Mouse (Mus musculus) embryonic facial prominence, embryonic 10.5 days (tissue): ENCODE measurements around the gene Uchl5. TPM values are rescaled to one million over a fixed set of nuclear protein-coding genes. Genes with fewer than 3 reads are reported as not detected.
A peak's percentile ranks its signal among the peaks of the same experiment; 100 is the strongest.

Experiments used
- DNase-seq: peaks from one replicate; pipeline ENCODE4 v3.0.0-alpha.2; 2017; ENCODE audit warnings: low spot score
- H3K27ac ChIP-seq: fragments of 300-500 bp; sonication (generic); replicated peaks from 2 replicates; pipeline ENCODE4 v1.5.1; 2016; ENCODE audit warnings: mild to moderate bottlenecking
- H3K27me3 ChIP-seq: fragments of 300-500 bp; sonication (generic); replicated peaks from 2 replicates; pipeline ENCODE4 v1.6.1; 2016; ENCODE audit warnings: low read depth, mild to moderate bottlenecking; ENCODE audit not compliant: poor library complexity, severe bottlenecking
- H3K36me3 ChIP-seq: fragments of 300-500 bp; sonication (generic); replicated peaks from 2 replicates; pipeline ENCODE4 v1.6.1; 2016; ENCODE audit warnings: mild to moderate bottlenecking, moderate library complexity
- H3K4me1 ChIP-seq: fragments of 300-500 bp; sonication (generic); 2 replicates; pipeline ENCODE4 v1.6.1; 2016
- H3K4me3 ChIP-seq: fragments of 300-500 bp; sonication (generic); 2 replicates; pipeline ENCODE4 v1.5.1; 2016; ENCODE audit warnings: mild to moderate bottlenecking, moderate library complexity
- H3K9me3 ChIP-seq: fragments of 300-500 bp; sonication (generic); 2 replicates; pipeline ENCODE4 v1.6.1; 2016; ENCODE audit warnings: mild to moderate bottlenecking
- WGBS: fragments of 180-500 bp; shearing (Covaris S2); methylation state at CpG from one replicate; pipeline ENCODE4 v1.1.7; 2016; 5-methylcytosine and 5-hydroxymethylcytosine counted together
- polyA plus RNA-seq: library from polyadenylated mRNA; unstranded; fragments of >200 nt; fragmentation: Nextera tagmentation; extraction: Ambion mirVana; gene quantifications from 2 replicates; pipeline ENCODE4 v1.2.1, GENCODE M21; 2016

Uchl5 gene
- 118 and 122 TPM in 2 replicates for polyA plus RNA-seq

DNA sequence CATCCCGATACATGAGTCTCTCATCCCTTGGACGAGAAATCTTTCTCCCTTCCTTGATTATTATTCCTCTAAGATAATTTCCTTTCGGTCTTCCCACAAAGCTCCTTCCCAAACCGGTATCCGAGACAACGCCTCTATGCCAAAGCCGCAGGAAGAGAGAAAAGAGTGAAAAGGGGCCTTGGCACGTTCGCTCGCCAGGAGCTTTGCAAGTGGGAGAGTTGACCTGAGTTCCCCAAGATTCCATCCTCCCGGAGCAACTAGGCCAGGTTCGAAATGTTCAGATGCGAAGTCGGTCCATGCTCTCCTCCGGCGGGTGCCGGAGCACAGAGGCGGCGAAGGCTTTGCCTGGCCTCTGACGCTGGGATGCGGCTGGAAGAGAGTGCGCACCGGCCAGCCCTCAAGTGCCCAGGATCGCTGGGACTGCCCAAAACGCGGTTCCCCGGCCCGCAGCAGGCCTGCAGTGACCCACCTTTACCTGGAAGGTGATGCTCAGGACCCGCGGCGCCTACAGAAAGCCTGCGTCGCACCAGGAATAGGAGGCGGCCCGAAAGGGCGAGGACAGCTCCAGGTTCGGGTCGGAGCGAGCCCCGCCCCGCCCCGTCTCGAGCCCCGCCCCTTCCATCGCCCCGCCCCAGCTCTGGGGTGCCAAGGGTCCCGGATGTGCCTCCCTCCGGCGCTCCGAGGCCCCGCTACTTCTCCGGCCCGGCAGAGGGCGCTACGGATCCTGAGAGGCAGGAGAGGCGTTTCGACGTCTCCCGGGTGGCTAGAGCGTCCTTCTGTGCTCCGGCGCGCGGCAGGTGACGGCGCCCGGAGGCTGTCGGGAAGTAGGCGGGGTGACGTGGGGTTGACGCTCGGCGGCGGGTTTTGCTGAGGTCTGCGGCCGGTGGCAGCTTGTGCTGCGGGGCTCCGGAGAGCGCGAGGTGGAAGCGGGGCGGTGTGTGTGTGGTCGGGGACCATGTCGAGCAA, at the start of gene Uchl5, which contains the start of gene Trove2:
TSS of gene Uchl5 (plus strand) at position 827 of the 966 bp plus-strand sequence.
TSS of gene Trove2 (minus strand) at position 623 of the 966 bp plus-strand sequence.
- H3K4me3 ChIP-seq, result peak within 1 kb of the TSS; percentile 88
- peaks cover 16% of the 10 kb centered on the region for H3K4me1 ChIP-seq
- peaks cover 8% of the 10 kb centered on the region; the same call in 1 of the 2 replicates for H3K36me3 ChIP-seq
- WGBS, result under 1% methylated on average over 84 of the region's 84 CpGs
- DNase-seq, result peak; percentile 98
- peak within 1 kb of the TSS; percentile 89 for H3K27ac ChIP-seq
- H3K27me3 ChIP-seq, result no peaks in the 10 kb centered on the region
- H3K9me3 ChIP-seq, result no peaks in the 10 kb centered on the region

DNA sequence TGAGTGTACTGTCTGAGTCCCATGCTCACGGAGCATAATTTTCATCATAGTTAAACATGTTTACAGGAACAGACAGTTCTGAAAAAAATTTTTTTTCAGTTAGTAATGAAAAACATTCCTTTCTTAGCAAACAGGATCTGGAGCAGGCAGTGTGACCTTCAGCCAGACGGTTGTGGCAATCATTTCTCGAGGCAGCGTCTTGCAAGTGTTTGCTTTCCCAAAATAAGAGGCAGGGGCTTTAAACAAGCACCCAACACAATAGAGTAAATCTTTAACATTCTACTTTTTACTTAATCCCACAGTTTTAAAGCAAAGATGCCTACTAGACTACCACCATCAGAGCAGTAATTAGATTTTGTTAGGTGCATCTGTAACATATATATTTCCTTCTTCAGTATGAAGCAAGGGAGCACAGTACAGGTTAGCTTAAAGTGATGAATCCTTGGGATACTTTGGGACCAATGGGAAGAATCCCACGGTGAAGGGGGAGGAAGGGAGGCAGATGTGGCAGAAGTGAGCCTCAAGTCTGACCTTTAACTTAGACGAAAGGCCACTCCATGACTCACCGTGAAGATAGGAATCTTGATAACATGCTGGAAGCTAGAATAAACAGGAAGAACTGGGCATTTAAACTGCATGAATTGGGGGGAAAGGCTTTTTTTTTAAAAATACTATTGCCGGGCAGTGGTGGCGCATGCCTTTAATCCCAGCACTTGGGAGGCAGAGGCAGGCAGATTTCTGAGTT, 49.2 kb upstream of the Uchl5 start:
- Histone ChIP-seq H3K36me3 (no peaks in the 10 kb centered on the region), H3K9me3 (no peaks in the 10 kb centered on the region), H3K27ac (no peak overlapping the region), H3K4me3 (no peak overlapping the region), H3K4me1 (no peaks in the 10 kb centered on the region), H3K27me3 (no peaks in the 10 kb centered on the region)
- no peak for DNase-seq
- 76% methylated on average over 9 of the region's 9 CpGs for WGBS

DNA sequence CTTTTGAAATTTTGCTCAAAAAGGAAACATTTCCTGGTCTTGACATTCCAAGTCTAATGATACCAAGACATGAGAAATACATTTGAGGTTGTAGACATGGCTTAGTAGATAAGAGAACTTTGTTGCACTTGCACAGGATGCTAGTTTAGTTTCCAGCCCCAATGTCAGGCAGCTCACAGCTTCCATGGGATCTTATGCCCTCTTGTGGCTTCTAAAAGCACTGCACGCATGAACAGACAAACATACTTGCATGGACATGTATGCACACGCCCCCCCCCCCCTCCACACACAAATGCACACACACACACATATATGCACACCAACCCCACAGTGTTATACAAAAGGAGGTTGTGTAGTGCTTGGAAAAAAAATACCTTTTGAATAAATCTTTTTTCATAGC, 46.2 kb upstream of the Uchl5 start:
- H3K4me3 ChIP-seq, result no peak overlapping the region
- DNase-seq, result peak; percentile 27
- H3K4me1 ChIP-seq, result no peaks in the 10 kb centered on the region
- H3K27me3 ChIP-seq, result no peaks in the 10 kb centered on the region
- no peaks in the 10 kb centered on the region for H3K36me3 ChIP-seq
- no peak overlapping the region for H3K27ac ChIP-seq
- 73% methylated on average over 2 of the region's 2 CpGs for WGBS
- H3K9me3 ChIP-seq, result no peaks in the 10 kb centered on the region

DNA sequence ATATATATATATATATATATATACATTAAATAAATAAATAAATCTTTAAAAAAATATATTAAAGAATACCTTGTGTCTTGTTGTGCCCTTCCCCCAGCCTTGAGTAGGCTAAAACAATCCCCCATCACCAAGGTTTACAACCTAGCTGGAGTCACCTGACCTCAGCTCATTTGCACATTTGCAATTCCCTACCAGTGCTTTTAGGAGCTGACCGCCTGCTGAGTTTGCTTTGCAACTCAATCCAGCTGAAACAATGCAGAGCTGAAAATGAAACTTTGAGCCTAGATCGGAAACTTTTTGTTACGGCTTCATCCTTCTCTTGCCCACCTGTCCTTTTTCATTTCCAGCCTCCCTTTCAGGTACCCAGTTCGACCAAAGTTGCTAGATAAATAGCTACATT, 45.4 kb upstream of the Uchl5 start:
- Histone ChIP-seq H3K4me3 (no peak overlapping the region), H3K9me3 (no peaks in the 10 kb centered on the region), H3K36me3 (no peaks in the 10 kb centered on the region), H3K27ac (no peak overlapping the region), H3K27me3 (no peaks in the 10 kb centered on the region), H3K4me1 (no peaks in the 10 kb centered on the region)
- WGBS, result 44% methylated on average over 4 of the region's 4 CpGs
- no peak for DNase-seq

DNA sequence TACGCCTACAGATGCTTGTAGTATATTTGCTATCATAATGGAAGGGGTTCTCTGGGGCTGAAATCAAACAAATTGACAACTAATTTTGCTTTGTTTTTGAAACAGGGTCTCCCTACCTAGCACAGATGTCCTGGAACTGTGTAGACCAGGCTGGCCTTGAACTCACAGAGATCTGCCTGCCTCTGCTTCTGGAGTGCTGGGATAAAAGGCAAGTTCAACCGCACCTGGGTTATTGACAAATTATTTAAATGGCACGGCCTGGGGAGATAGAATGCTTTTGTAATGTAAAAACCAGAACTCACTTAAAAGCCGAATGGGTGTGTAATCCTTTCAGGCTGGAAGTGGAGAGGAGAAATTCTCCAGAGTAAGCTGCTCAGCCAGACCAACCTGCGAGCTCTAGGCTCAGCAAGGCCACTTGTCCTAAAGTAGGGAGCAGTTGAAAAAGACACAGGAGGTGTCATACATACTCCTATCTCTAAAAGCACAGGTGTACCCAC, 43.1 kb upstream of the Uchl5 start:
- Histone ChIP-seq H3K27me3 (0 out of 2 replicates have a peak, but pooled peaks cover 4% of the 10 kb centered on the region), H3K9me3 (no peaks in the 10 kb centered on the region), H3K4me3 (no peak overlapping the region), H3K36me3 (no peaks in the 10 kb centered on the region), H3K27ac (no peak overlapping the region), H3K4me1 (no peaks in the 10 kb centered on the region)
- DNase-seq, result no peak
- 82% methylated on average over 5 of the region's 5 CpGs for WGBS

DNA sequence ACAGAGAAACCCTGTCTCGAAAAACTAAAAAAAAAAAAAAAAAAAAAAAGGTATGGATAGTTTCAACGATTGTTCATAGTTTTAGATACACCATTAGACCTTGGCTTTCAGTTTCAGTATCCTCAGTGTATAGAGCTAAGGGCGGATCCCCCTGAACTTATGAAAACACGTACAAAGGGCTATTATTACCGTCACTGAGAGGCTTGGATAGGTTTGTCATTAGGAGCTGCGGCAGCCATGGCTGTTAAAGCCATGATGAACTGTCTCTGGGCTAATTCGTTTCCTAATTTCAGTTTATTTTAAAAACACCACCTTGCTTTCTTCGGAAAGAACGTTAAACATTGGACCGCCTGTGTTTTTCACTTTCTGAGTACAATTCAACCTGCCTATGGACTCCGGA, 38.3 kb upstream of the Uchl5 start:
- Histone ChIP-seq H3K4me1 (peaks cover 7% of the 10 kb centered on the region; the same call in 1 of the 2 replicates), H3K4me3 (peak overlapping the region; percentile 84), H3K27ac (peak overlapping the region; percentile 93; the same call in 1 of the 2 replicates), H3K27me3 (0 out of 2 replicates have a peak, but pooled peaks cover 4% of the 10 kb centered on the region), H3K9me3 (no peaks in the 10 kb centered on the region), H3K36me3 (peaks cover 15% of the 10 kb centered on the region)
- no peak for DNase-seq
- 32% methylated on average over 11 of the region's 11 CpGs for WGBS

DNA sequence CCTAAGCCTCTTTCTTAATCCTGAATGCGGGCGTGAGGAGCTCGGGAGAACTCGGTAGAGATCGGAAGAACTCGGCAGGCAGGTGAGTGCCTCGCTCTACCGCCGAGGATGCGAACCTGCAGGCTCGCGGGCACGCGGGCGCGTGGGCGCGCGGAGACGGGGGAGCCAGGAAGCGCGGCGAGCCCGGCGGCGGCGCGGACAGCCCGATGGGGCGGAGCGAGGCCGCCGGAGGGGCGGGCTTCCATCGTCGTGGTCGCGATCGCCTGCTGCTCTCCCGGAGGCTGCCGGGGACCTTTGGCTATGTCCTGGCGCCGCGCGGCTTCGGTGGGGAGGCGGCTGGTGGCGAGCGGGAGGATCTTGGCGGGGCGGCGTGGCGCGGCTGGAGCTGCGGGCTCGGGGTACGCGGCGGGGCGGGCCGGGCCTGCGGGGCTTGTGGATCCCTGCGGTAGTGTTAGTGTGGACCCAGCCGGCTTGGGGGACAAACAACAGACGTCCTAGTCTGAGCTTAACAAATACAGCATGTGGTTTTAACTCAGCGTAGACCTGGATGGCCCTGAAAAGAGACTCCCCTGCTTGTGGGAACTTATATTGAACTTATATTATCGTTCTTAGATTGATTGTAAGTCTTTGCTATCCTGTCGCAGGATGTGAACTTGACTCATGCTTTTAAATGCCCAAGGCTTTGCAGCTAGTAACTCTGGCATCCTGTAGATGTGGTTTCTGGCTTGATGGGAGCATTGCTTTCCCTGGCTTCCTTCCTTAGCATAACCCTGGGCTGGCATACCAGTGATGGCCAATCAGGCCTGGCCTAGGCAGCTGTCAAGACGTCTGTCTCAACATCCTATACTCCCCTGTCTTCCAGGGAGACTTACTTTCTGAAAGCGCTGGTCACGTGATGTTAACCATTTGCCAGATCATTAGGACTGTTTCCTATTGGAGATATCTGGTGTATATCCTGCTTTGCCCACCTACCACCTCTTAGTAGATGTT, 37.4 kb upstream of the Uchl5 start:
- Histone ChIP-seq H3K27me3 (0 out of 2 replicates have a peak, but pooled peaks cover 4% of the 10 kb centered on the region), H3K4me1 (peaks cover 7% of the 10 kb centered on the region; the same call in 1 of the 2 replicates), H3K9me3 (no peaks in the 10 kb centered on the region), H3K36me3 (peaks cover 24% of the 10 kb centered on the region), H3K4me3 (peak overlapping the region; percentile 84), H3K27ac (peak overlapping the region; percentile 93)
- DNase-seq, result peak; percentile 90
- under 1% methylated on average over 71 of the region's 71 CpGs for WGBS

DNA sequence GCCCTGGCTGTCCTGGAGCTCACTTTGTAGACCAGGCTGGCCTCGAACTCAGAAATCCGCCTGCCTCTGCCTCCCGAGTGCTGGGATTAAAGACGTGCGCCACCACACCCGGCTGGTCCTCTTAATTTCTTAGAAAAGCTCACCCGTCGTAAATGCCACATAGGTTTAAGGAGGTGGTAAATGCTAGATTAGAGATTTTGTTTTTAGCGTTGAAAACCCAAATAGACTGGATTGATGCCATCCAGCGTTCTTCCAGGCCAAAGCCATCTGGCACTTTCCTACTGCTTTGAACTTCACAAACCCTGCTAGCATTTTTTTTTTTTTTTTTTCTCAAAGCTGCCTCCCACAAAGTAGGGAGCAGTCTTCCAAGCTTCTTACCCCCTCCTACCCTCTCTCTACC, 36.5 kb upstream of the Uchl5 start:
- Histone ChIP-seq H3K9me3 (no peaks in the 10 kb centered on the region), H3K27me3 (0 out of 2 replicates have a peak, but pooled peaks cover 4% of the 10 kb centered on the region), H3K27ac (no peak overlapping the region), H3K36me3 (peaks cover 32% of the 10 kb centered on the region), H3K4me3 (no peak overlapping the region), H3K4me1 (peaks cover 7% of the 10 kb centered on the region; the same call in 1 of the 2 replicates)
- no peak for DNase-seq
- 93% methylated on average over 10 of the region's 10 CpGs for WGBS

DNA sequence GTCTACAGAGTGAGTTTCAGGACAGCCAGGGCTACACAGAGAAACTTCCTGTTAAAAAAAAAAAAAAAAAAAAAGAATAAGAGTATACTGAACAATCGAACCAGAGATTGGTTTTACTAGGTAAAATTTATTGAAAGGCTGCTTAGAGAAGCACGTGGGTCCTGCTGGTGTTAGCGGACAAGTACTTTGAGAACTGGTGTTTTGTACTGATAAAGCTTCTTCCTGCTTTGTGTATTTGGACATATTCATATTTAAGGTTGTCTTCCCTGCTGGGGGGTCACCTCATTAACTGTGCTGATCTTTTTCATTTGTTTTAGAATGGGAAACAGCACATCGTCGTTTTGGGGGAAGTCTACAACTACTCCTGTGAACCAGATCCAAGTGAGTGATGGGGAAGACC, 35.7 kb upstream of the Uchl5 start:
- no peak overlapping the region for H3K27ac ChIP-seq
- H3K4me3 ChIP-seq, result no peak overlapping the region
- no peaks in the 10 kb centered on the region for H3K9me3 ChIP-seq
- WGBS, result 92% methylated on average over 5 of the region's 5 CpGs
- peaks cover 38% of the 10 kb centered on the region for H3K36me3 ChIP-seq
- DNase-seq, result no peak
- 0 out of 2 replicates have a peak, but pooled peaks cover 4% of the 10 kb centered on the region for H3K27me3 ChIP-seq
- peaks cover 7% of the 10 kb centered on the region; the same call in 1 of the 2 replicates for H3K4me1 ChIP-seq

DNA sequence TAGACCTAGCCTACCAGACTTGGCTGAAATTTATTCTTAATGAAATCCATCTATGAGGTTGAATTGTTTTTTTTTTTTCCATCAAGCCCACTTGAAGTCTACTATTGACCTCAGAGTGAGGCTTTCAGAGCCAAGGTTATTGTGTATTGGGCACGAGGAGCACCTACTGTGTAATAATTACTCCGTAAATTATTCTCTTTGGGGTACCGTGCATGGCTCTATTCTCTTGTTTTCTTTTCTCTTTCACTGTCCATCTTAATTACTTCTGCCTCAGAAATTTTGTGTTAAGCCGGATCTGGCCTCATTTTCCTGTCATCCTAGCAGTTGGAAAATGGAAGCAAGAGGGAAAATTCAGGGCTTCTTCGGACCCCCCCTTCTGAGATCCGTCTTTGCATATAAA, 34.9 kb upstream of the Uchl5 start:
- peaks cover 46% of the 10 kb centered on the region for H3K36me3 ChIP-seq
- 0 out of 2 replicates have a peak, but pooled peaks cover 4% of the 10 kb centered on the region for H3K27me3 ChIP-seq
- H3K4me1 ChIP-seq, result peaks cover 7% of the 10 kb centered on the region; the same call in 1 of the 2 replicates
- WGBS, result 73% methylated on average over 6 of the region's 6 CpGs
- H3K27ac ChIP-seq, result no peak overlapping the region
- H3K9me3 ChIP-seq, result no peaks in the 10 kb centered on the region
- DNase-seq, result no peak
- no peak overlapping the region for H3K4me3 ChIP-seq

DNA sequence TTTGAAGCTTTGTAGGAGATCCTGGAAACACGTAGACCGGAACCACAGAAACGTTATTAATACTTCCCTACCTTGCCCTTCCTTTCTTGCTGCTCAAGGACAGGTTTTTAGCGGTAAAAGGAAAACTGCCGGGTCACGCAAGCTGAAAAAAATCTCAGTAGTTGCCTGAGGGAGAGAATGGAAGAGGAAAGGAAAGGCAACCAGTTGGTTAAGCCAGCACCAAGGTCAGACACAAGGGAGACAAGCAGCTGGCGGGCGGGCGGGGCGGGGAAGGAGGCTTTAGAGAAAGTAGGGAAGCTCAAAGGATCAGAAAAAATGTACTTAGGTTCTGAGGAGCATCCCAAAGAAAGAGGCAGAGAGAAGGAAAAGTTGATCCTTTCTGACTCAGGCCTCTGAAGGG, 31.2 kb upstream of the Uchl5 start:
- Histone ChIP-seq H3K27me3 (no peaks in the 10 kb centered on the region), H3K27ac (no peak overlapping the region), H3K9me3 (no peaks in the 10 kb centered on the region), H3K36me3 (peaks cover 60% of the 10 kb centered on the region), H3K4me1 (0 out of 2 replicates have a peak, but pooled peaks cover 2% of the 10 kb centered on the region), H3K4me3 (no peak overlapping the region)
- no peak for DNase-seq
- WGBS, result 86% methylated on average over 10 of the region's 10 CpGs
